Mouse (Mus musculus): ENCODE measurements around the gene Dlec1. TPM values are rescaled to one million over a fixed set of nuclear protein-coding genes. Genes with fewer than 3 reads are reported as not detected.
A peak's percentile ranks its signal among the peaks of the same experiment; 100 is the strongest.

Dlec1 gene
- polyA plus RNA-seq, 1 experiment from 2014 or later: 0.51 TPM

GRCm38 (mm10) chr9:119086451-119086850 is 15.8 kb upstream of the Dlec1 start:
- DNase-seq (ENCODE audit: low spot score, missing footprints): no peak
- ATAC-seq (ENCODE audit: low FRiP score): no peak
- no peak overlapping the region for H3K9ac ChIP-seq (ENCODE audit: low read length)
- no peak overlapping the region for H3K4me3 ChIP-seq (ENCODE audit: low read depth, low read length)
- H3K9me3 ChIP-seq (ENCODE audit: control insufficient read depth, low read length): no peaks in the 10 kb centered on the region
- H3K36me3 ChIP-seq (ENCODE audit: control insufficient read depth, insufficient read depth, low read length): no peaks in the 10 kb centered on the region
- H3K27me3 ChIP-seq (ENCODE audit: control insufficient read depth, insufficient read depth, low read length): no peaks in the 10 kb centered on the region; the same call in 1 of the 2 replicates
- no peak overlapping the region for H3K27ac ChIP-seq (ENCODE audit: low read depth, low read length)
- H3K4me2 ChIP-seq: no peak overlapping the region
- 50% methylated on average over 1 of the region's 1 CpGs for WGBS
- peaks cover 17% of the 10 kb centered on the region for H3K4me1 ChIP-seq (ENCODE audit: control insufficient read depth, insufficient read depth, low read length)

- 92% methylated on average over 5 of the region's 5 CpGs for WGBS
- Histone ChIP-seq H3K4me3 (ENCODE audit: low read depth, low read length) (no peak overlapping the region), H3K4me1 (ENCODE audit: control insufficient read depth, insufficient read depth, low read length) (peaks cover 11% of the 10 kb centered on the region), H3K9ac (ENCODE audit: low read length) (no peak overlapping the region), H3K9me3 (ENCODE audit: control insufficient read depth, low read length) (no peaks in the 10 kb centered on the region), H3K36me3 (ENCODE audit: control insufficient read depth, insufficient read depth, low read length) (no peaks in the 10 kb centered on the region), H3K27ac (ENCODE audit: low read depth, low read length) (no peak overlapping the region), H3K27me3 (ENCODE audit: control insufficient read depth, insufficient read depth, low read length) (peaks cover 7% of the 10 kb centered on the region), H3K4me2 (no peak overlapping the region)
- no peak for ATAC-seq (ENCODE audit: low FRiP score)
- DNase-seq (ENCODE audit: low spot score, missing footprints): no peak
These were observed 15.0 kb upstream of the Dlec1 start for GRCm38 (mm10) chr9:119087309-119087708.

GRCm38 (mm10) chr9:119088148-119088801 is 14.0 kb upstream of the Dlec1 start:
- Histone ChIP-seq H3K9me3 (ENCODE audit: control insufficient read depth, low read length) (no peaks in the 10 kb centered on the region), H3K4me2 (peak overlapping the region; percentile 45), H3K9ac (ENCODE audit: low read length) (peak overlapping the region; percentile 38; the same call in 1 of the 2 replicates), H3K4me1 (ENCODE audit: control insufficient read depth, insufficient read depth, low read length) (peaks cover 11% of the 10 kb centered on the region), H3K27me3 (ENCODE audit: control insufficient read depth, insufficient read depth, low read length) (peaks cover 16% of the 10 kb centered on the region), H3K36me3 (ENCODE audit: control insufficient read depth, insufficient read depth, low read length) (no peaks in the 10 kb centered on the region), H3K4me3 (ENCODE audit: low read depth, low read length) (peak overlapping the region; percentile 23; the same call in 1 of the 2 replicates), H3K27ac (ENCODE audit: low read depth, low read length) (no peak overlapping the region)
- peak; percentile 67 for ATAC-seq (ENCODE audit: low FRiP score)
- DNase-seq (ENCODE audit: low spot score, missing footprints): peak; percentile 99
- 1% methylated on average over 24 of the region's 24 CpGs for WGBS

- no peak overlapping the region for H3K4me3 ChIP-seq (ENCODE audit: low read depth, low read length)
- no peaks in the 10 kb centered on the region for H3K9me3 ChIP-seq (ENCODE audit: control insufficient read depth, low read length)
- H3K36me3 ChIP-seq (ENCODE audit: control insufficient read depth, insufficient read depth, low read length): no peaks in the 10 kb centered on the region
- ATAC-seq (ENCODE audit: low FRiP score): no peak
- H3K27me3 ChIP-seq (ENCODE audit: control insufficient read depth, insufficient read depth, low read length): peaks cover 23% of the 10 kb centered on the region
- H3K9ac ChIP-seq (ENCODE audit: low read length): no peak overlapping the region
- no peak overlapping the region for H3K4me2 ChIP-seq
- H3K27ac ChIP-seq (ENCODE audit: low read depth, low read length): no peak overlapping the region
- no peak for DNase-seq (ENCODE audit: low spot score, missing footprints)
- 75% methylated on average over 7 of the region's 7 CpGs for WGBS
- H3K4me1 ChIP-seq (ENCODE audit: control insufficient read depth, insufficient read depth, low read length): peaks cover 15% of the 10 kb centered on the region
These were observed 12.8 kb upstream of the Dlec1 start for GRCm38 (mm10) chr9:119089437-119089836.

GRCm38 (mm10) chr9:119090462-119090861 is 11.8 kb upstream of the Dlec1 start:
- H3K4me2 ChIP-seq: no peak overlapping the region
- H3K9me3 ChIP-seq (ENCODE audit: control insufficient read depth, low read length): no peaks in the 10 kb centered on the region
- no peak overlapping the region for H3K9ac ChIP-seq (ENCODE audit: low read length)
- DNase-seq (ENCODE audit: low spot score, missing footprints) (no peak), ATAC-seq (ENCODE audit: low FRiP score) (no peak)
- no peaks in the 10 kb centered on the region for H3K36me3 ChIP-seq (ENCODE audit: control insufficient read depth, insufficient read depth, low read length)
- WGBS: 90% methylated on average over 5 of the region's 5 CpGs
- H3K4me3 ChIP-seq (ENCODE audit: low read depth, low read length): no peak overlapping the region
- peaks cover 23% of the 10 kb centered on the region for H3K27me3 ChIP-seq (ENCODE audit: control insufficient read depth, insufficient read depth, low read length)
- peaks cover 15% of the 10 kb centered on the region for H3K4me1 ChIP-seq (ENCODE audit: control insufficient read depth, insufficient read depth, low read length)
- no peak overlapping the region for H3K27ac ChIP-seq (ENCODE audit: low read depth, low read length)

GRCm38 (mm10) chr9:119091581-119092310 is 10.5 kb upstream of the Dlec1 start:
- ATAC-seq (ENCODE audit: low FRiP score): peak; percentile 10; the same call in 1 of the 2 replicates
- Histone ChIP-seq H3K27me3 (ENCODE audit: control insufficient read depth, insufficient read depth, low read length) (peaks cover 23% of the 10 kb centered on the region), H3K27ac (ENCODE audit: low read depth, low read length) (no peak overlapping the region)

GRCm38 (mm10) chr9:119092473-119093418 is 9.5 kb upstream of the Dlec1 start:
- Histone ChIP-seq H3K27me3 (ENCODE audit: control insufficient read depth, insufficient read depth, low read length) (peaks cover 23% of the 10 kb centered on the region), H3K4me3 (ENCODE audit: low read depth, low read length) (peak overlapping the region; percentile 49), H3K9ac (ENCODE audit: low read length) (peak overlapping the region; percentile 61), H3K36me3 (ENCODE audit: control insufficient read depth, insufficient read depth, low read length) (no peaks in the 10 kb centered on the region), H3K4me2 (peak overlapping the region; percentile 76), H3K27ac (ENCODE audit: low read depth, low read length) (no peak overlapping the region), H3K9me3 (ENCODE audit: control insufficient read depth, low read length) (no peaks in the 10 kb centered on the region), H3K4me1 (ENCODE audit: control insufficient read depth, insufficient read depth, low read length) (peaks cover 15% of the 10 kb centered on the region)
- ATAC-seq (ENCODE audit: low FRiP score) (no peak), DNase-seq (ENCODE audit: low spot score, missing footprints) (peak; percentile 95)
- 4% methylated on average over 45 of the region's 45 CpGs for WGBS

More at GRCm38 (mm10) chr9:119091581-119092310, 10.5 kb upstream of the Dlec1 start:
- no peaks in the 10 kb centered on the region for H3K36me3 ChIP-seq (ENCODE audit: control insufficient read depth, insufficient read depth, low read length)
- no peaks in the 10 kb centered on the region for H3K9me3 ChIP-seq (ENCODE audit: control insufficient read depth, low read length)
- peak overlapping the region; percentile 49 for H3K4me3 ChIP-seq (ENCODE audit: low read depth, low read length)
- DNase-seq (ENCODE audit: low spot score, missing footprints): no peak
- WGBS: 60% methylated on average over 12 of the region's 12 CpGs
- peak overlapping the region; percentile 76 for H3K4me2 ChIP-seq
- H3K9ac ChIP-seq (ENCODE audit: low read length): no peak overlapping the region
- peaks cover 15% of the 10 kb centered on the region for H3K4me1 ChIP-seq (ENCODE audit: control insufficient read depth, insufficient read depth, low read length)

- H3K4me2 ChIP-seq: peak within 1 kb of the TSS; percentile 76
- H3K36me3 ChIP-seq (ENCODE audit: control insufficient read depth, insufficient read depth, low read length): no peaks in the 10 kb centered on the region
- peak; percentile 93 for DNase-seq (ENCODE audit: low spot score, missing footprints)
- no peaks in the 10 kb centered on the region for H3K9me3 ChIP-seq (ENCODE audit: control insufficient read depth, low read length)
- H3K4me3 ChIP-seq (ENCODE audit: low read depth, low read length): peak within 1 kb of the TSS; percentile 49
- peak within 1 kb of the TSS; percentile 61 for H3K9ac ChIP-seq (ENCODE audit: low read length)
- peak; percentile 83 for ATAC-seq (ENCODE audit: low FRiP score)
- H3K4me1 ChIP-seq (ENCODE audit: control insufficient read depth, insufficient read depth, low read length): peaks cover 12% of the 10 kb centered on the region
- 8% methylated on average over 45 of the region's 45 CpGs for WGBS
- no peak within 1 kb of the TSS for H3K27ac ChIP-seq (ENCODE audit: low read depth, low read length)
- peaks cover 23% of the 10 kb centered on the region for H3K27me3 ChIP-seq (ENCODE audit: control insufficient read depth, insufficient read depth, low read length)
These were observed 8.6 kb upstream of the Dlec1 start, which contains the start of gene Plcd1 for GRCm38 (mm10) chr9:119093419-119094295. Gene Plcd1 (minus strand): TSS chr9:119093502.
